Mouse (Mus musculus): ENCODE data around the gene Abtb2. TPM values are rescaled to one million over a fixed set of nuclear protein-coding genes. Genes with fewer than 3 reads are reported as not detected.

The Abtb2 gene
- polyA plus RNA-seq, 1 experiment from 2014 or later, result 4.5 TPM

DNA sequence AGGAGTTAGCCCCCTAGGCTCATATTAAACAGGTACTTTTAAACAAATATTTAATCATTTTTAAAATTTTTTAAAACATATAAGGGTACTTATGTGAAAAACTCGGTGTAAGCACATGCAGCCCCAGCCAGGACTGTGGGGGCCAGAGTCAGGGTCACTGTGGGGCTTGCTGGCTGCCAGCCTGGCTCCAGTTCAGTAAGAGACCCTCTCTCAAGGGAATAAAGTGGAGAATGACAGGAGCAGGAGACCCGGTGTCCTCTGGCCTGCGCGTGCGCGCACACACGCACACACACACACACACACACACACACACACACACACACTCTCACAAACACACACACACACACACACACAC lies 153.2 kb downstream of the Abtb2 start:
- no peak overlapping the region for H3K27ac ChIP-seq
- WGBS, result 79% methylated on average over 7 of the region's 7 CpGs
- peaks cover 25% of the 10 kb centered on the region for H3K36me3 ChIP-seq
- H3K27me3 ChIP-seq (replicated peaks), result no peaks in the 10 kb centered on the region
- H3K4me3 ChIP-seq (replicated peaks), result no peak overlapping the region
- H3K9ac ChIP-seq, result no peak overlapping the region
- no peaks in the 10 kb centered on the region for H3K4me1 ChIP-seq
- H3K9me3 ChIP-seq, result no peaks in the 10 kb centered on the region
- no peak for ATAC-seq (ENCODE audit: insufficient read depth, low FRiP score, low read depth)
- no peak overlapping the region for H3K4me2 ChIP-seq

DNA sequence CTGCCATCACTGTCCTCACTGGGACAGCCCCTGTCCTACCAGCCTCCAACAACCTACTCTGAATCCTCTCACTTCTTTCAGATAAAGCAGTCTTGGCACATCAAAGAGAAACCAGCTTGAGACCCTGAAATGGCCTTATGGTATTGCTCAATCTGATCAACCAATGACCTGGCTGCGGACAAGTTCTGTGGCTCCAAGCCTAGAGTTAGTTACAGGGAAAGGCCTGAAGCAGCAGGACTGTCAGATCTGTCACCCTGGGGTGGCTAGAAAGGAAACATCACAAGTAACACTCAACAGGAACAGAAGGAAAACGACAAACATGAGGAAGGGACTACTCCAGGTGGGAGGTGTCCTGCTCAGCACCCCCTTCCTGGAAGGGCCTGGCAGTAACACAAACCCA lies 158.4 kb downstream of the Abtb2 start:
- H3K4me1 ChIP-seq, result no peaks in the 10 kb centered on the region
- H3K4me2 ChIP-seq, result no peak overlapping the region
- no peak overlapping the region for H3K4me3 ChIP-seq (replicated peaks)
- ATAC-seq (ENCODE audit: insufficient read depth, low FRiP score, low read depth), result no peak
- H3K27me3 ChIP-seq (replicated peaks), result no peaks in the 10 kb centered on the region
- peaks cover 42% of the 10 kb centered on the region for H3K36me3 ChIP-seq
- no peak overlapping the region for H3K9ac ChIP-seq
- 84% methylated on average over 2 of the region's 2 CpGs for WGBS
- H3K27ac ChIP-seq, result no peak overlapping the region
- H3K9me3 ChIP-seq, result no peaks in the 10 kb centered on the region

DNA sequence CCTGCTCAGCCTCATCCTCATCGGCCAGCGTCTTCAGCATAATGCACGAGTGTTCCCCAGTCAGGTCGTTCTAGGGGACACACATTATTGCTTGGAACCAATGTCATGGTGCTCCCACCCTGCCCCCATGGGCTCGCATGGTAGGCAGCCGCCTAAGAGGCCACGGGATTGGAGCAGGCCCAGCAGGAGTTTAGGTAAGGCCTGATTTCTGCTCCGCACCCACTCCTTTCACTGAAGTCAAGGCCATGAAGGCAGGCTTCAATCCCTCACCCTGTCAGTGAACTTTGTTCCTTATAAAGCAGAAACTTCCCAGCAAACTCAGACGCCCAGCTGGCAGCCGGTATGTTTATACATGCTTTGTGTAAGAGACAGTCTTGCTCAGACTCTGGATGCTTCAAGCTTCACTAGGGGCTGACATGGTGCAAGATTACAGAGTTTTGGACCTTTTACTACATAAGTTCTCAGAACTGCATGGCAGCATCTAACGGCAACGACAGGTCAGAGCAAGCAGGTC lies 162.0 kb downstream of the Abtb2 start:
- Histone ChIP-seq H3K27ac (peak overlapping the region; percentile 7; the same call in 1 of the 2 replicates), H3K36me3 (peaks cover 28% of the 10 kb centered on the region), H3K4me1 (no peaks in the 10 kb centered on the region), H3K4me3 (replicated peaks) (no peak overlapping the region), H3K4me2 (no peak overlapping the region), H3K9me3 (no peaks in the 10 kb centered on the region), H3K9ac (no peak overlapping the region), H3K27me3 (replicated peaks) (no peaks in the 10 kb centered on the region)
- 70% methylated on average over 12 of the region's 12 CpGs for WGBS
- no peak for ATAC-seq (ENCODE audit: insufficient read depth, low FRiP score, low read depth)

DNA sequence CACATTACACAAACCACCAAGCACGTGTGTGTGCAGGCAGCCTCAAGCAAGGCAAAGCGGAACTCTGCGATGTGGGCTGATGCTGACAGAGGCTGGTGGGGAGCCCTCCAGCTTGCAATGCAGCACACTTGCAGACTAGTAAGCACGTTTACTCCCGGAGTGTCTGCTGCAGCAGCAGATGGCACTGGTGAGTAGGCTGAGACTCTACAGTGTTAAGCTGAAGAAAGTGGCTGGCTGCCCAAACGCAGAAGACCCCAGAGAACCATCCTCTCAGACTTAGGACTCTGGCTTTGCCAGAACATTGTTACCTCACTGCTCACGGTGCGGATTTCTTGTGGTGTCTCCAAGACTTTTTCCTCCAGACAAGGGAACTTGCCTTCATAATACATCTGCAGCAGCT lies 164.9 kb downstream of the Abtb2 start:
- WGBS, result 83% methylated on average over 8 of the region's 8 CpGs
- H3K36me3 ChIP-seq, result peaks cover 17% of the 10 kb centered on the region

DNA sequence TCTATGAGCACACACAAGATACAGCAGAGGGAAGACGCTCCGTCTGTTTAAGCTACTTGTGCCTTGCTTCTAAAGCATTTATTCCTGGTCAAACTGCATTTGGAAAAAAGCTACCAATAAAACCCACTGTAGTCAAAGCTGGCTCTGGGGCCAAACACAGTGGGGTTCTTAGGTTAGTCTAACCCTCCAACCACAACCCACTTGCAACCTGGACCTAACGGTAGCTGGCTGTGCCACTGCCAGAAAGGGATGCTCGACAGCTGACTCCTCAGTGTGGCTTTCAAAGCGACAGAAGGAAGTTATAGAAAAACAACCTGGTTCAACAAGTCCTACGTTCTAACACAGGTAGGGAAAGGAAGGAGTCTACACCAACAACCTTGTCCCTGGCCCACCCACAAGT lies 165.3 kb downstream of the Abtb2 start:
- no peaks in the 10 kb centered on the region for H3K4me1 ChIP-seq
- WGBS, result 91% methylated on average over 6 of the region's 6 CpGs
- H3K4me3 ChIP-seq (replicated peaks), result no peak overlapping the region
- no peaks in the 10 kb centered on the region for H3K9me3 ChIP-seq
- no peaks in the 10 kb centered on the region for H3K27me3 ChIP-seq (replicated peaks)
- H3K4me2 ChIP-seq, result no peak overlapping the region
- peaks cover 17% of the 10 kb centered on the region for H3K36me3 ChIP-seq
- no peak for ATAC-seq (ENCODE audit: insufficient read depth, low FRiP score, low read depth)
- no peak overlapping the region for H3K27ac ChIP-seq
- no peak overlapping the region for H3K9ac ChIP-seq

More for the DNA sequence above, 164.9 kb downstream of the Abtb2 start:
- no peaks in the 10 kb centered on the region for H3K9me3 ChIP-seq
- H3K4me2 ChIP-seq, result no peak overlapping the region
- H3K27me3 ChIP-seq (replicated peaks), result no peaks in the 10 kb centered on the region
- H3K4me1 ChIP-seq, result no peaks in the 10 kb centered on the region
- H3K4me3 ChIP-seq (replicated peaks), result no peak overlapping the region
- ATAC-seq (ENCODE audit: insufficient read depth, low FRiP score, low read depth), result no peak
- no peak overlapping the region for H3K27ac ChIP-seq
- H3K9ac ChIP-seq, result no peak overlapping the region

DNA sequence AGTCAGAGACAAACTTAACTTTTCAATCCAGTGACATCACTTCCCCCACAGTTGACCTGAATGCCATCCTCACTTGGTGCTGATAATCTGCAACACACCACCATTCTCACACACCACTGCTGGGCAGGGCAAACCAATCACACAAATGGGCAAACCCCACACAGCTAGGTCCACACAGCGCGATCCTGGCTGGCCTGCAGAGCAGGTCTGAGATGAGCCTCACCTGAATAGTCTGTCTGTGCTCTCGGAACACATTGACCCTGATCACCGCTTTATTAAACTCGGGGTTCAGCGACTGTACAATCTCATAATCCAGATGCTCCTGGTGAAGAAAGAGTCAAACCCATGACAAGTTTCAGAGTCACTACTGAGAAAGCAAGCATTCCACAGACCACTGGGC lies 176.7 kb downstream of the Abtb2 start:
- peaks cover 11% of the 10 kb centered on the region; the same call in 1 of the 2 replicates for H3K36me3 ChIP-seq
- WGBS, result 96% methylated on average over 6 of the region's 6 CpGs
- no peaks in the 10 kb centered on the region for H3K4me1 ChIP-seq

DNA sequence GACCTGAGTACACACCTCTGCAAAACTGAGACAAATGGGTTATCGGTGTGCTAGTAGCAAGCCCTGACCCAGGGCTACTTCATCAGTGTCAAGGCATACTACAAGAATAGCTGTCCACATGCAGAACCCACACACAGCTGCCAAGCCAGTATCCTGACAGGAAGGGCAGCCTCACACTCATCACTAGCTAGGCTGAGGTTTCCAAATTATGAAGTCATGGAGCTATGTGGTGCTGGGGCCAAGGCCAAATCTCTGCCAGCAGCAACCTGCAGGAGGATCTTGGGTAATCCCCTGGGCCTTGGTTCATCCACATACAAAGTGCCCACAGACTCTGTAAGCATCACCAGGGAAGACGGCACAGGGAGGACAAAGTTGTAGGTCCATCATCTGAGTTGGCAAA lies 177.4 kb downstream of the Abtb2 start:
- Histone ChIP-seq H3K27ac (no peak overlapping the region), H3K9me3 (no peaks in the 10 kb centered on the region), H3K36me3 (peaks cover 11% of the 10 kb centered on the region; the same call in 1 of the 2 replicates), H3K4me2 (no peak overlapping the region), H3K4me3 (replicated peaks) (no peak overlapping the region), H3K4me1 (no peaks in the 10 kb centered on the region), H3K27me3 (replicated peaks) (no peaks in the 10 kb centered on the region), H3K9ac (no peak overlapping the region)
- 94% methylated on average over 2 of the region's 2 CpGs for WGBS
- ATAC-seq (ENCODE audit: insufficient read depth, low FRiP score, low read depth), result no peak

More for the DNA sequence above, 176.7 kb downstream of the Abtb2 start:
- Histone ChIP-seq H3K27me3 (replicated peaks) (no peaks in the 10 kb centered on the region), H3K4me2 (no peak overlapping the region), H3K4me3 (replicated peaks) (no peak overlapping the region), H3K9ac (no peak overlapping the region), H3K27ac (no peak overlapping the region), H3K9me3 (no peaks in the 10 kb centered on the region)
- ATAC-seq (ENCODE audit: insufficient read depth, low FRiP score, low read depth), result no peak

DNA sequence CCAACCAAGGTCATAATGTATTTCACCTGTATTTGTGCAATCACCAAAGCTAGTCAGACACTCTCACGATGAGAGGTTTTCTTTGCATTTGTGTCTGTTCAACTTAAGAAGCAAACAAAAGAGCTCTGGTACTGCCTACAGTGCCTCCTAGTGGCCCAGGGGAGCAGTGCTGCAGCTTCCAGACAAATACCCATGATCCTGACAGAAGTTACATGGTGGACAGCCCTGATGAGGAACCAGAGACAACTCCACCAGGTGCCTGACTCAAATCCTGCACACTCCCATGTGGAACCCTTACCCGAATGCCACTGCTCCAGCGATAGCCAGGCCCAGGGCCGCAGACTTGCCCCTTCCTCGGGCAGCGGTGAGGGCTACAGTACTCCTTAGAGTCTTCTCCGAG lies 177.9 kb downstream of the Abtb2 start:
- Histone ChIP-seq H3K4me3 (replicated peaks) (no peak overlapping the region), H3K27ac (no peak overlapping the region), H3K9me3 (no peaks in the 10 kb centered on the region), H3K36me3 (peaks cover 11% of the 10 kb centered on the region; the same call in 1 of the 2 replicates), H3K9ac (no peak overlapping the region), H3K4me1 (no peaks in the 10 kb centered on the region), H3K27me3 (replicated peaks) (no peaks in the 10 kb centered on the region), H3K4me2 (no peak overlapping the region)
- 79% methylated on average over 7 of the region's 7 CpGs for WGBS
- ATAC-seq (ENCODE audit: insufficient read depth, low FRiP score, low read depth), result no peak

DNA sequence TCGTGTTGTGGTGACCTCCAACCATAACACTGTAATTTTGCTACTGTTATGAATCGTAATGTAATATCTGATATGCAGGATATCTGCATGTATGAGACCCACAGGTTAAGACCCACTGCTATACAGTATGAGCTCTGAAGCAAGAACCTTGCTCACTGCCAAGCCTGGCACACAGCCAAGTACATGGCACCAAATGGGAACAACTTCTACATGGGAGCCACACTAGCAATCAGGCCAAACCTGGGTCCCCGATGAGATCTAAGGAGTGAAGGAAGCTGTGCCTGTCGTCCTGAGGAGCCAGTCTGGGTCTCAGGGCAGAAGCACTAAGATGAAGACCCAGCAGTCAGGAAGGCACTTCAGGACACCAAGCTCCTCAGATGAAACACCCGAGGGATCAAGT lies 179.4 kb downstream of the Abtb2 start:
- peaks cover 10% of the 10 kb centered on the region; the same call in 1 of the 2 replicates for H3K36me3 ChIP-seq
- H3K27ac ChIP-seq, result no peak overlapping the region
- no peaks in the 10 kb centered on the region for H3K9me3 ChIP-seq
- WGBS, result 83% methylated on average over 5 of the region's 5 CpGs
- no peak overlapping the region for H3K4me3 ChIP-seq (replicated peaks)
- no peak overlapping the region for H3K4me2 ChIP-seq
- ATAC-seq (ENCODE audit: insufficient read depth, low FRiP score, low read depth), result no peak
- H3K27me3 ChIP-seq (replicated peaks), result no peaks in the 10 kb centered on the region
- no peaks in the 10 kb centered on the region for H3K4me1 ChIP-seq
- H3K9ac ChIP-seq, result no peak overlapping the region

DNA sequence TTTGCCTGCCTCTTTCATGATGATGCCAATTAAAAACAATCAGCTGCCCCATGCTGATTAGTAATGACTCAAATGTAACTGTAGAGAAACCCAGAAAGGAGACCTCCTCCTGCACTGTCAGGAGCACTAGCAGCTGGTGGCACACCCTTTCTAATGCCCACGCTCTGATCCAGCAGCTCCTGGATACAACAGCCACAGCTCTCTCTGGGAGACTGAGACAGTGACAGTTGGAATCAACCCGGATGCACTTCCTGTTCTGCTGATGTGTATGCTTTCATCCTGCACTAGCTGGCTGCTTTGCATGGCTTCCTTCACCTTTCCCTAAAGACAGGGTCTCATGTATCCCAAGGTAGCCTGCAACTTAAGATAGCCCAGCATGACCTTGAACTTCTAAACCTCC lies 180.0 kb downstream of the Abtb2 start:
- Histone ChIP-seq H3K27me3 (replicated peaks) (no peaks in the 10 kb centered on the region), H3K4me3 (replicated peaks) (no peak overlapping the region), H3K4me2 (no peak overlapping the region), H3K9me3 (no peaks in the 10 kb centered on the region), H3K4me1 (no peaks in the 10 kb centered on the region), H3K27ac (no peak overlapping the region), H3K36me3 (peaks cover 8% of the 10 kb centered on the region), H3K9ac (no peak overlapping the region)
- WGBS, result 86% methylated on average over 2 of the region's 2 CpGs
- ATAC-seq (ENCODE audit: insufficient read depth, low FRiP score, low read depth), result no peak

DNA sequence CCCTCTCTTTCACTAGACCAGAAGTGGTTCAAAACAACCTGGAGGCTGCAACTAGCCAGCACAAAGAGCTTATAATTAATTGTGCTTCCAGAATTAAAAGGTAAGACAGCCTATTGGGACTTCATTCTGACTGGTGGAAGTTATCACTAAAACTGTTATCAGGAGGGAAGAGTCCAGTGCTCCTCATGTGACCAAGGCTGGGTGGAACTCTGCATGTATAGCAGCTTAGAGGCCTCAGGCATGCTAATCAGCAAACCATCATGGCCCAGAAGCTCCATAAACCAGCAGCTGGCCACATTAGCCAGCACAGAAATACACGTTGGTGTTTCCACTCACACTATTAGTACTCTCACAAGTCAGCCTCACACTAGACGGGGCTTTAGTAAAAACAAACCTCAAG lies 180.7 kb downstream of the Abtb2 start:
- H3K9ac ChIP-seq, result no peak overlapping the region
- 80% methylated on average over 2 of the region's 2 CpGs for WGBS
- H3K4me3 ChIP-seq (replicated peaks), result no peak overlapping the region
- no peak for ATAC-seq (ENCODE audit: insufficient read depth, low FRiP score, low read depth)
- no peak overlapping the region for H3K27ac ChIP-seq
- H3K36me3 ChIP-seq, result peaks cover 11% of the 10 kb centered on the region
- no peak overlapping the region for H3K4me2 ChIP-seq
- H3K27me3 ChIP-seq (replicated peaks), result no peaks in the 10 kb centered on the region
- no peaks in the 10 kb centered on the region for H3K4me1 ChIP-seq
- H3K9me3 ChIP-seq, result no peaks in the 10 kb centered on the region

DNA sequence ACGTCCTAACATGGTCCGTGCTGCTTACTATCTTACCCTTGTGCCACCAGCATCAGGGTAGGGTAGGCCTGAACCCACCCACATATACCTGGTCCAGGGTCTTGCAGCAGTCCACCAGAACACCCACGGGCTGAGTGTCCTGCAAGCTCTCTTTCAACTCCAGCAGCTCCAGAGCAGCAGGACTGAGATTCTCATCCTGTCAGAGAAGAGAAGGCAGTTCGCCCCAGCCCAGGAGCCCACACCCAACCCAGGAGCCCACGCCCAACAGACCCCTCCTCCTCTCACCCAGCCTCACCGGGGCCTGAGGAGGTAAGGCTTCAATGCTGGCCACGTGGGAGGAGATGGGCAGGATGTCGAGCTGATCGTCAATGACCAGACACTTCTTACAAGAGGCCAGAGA lies 181.8 kb downstream of the Abtb2 start:
- ATAC-seq (ENCODE audit: insufficient read depth, low FRiP score, low read depth), result no peak
- H3K4me3 ChIP-seq (replicated peaks), result no peak overlapping the region
- no peaks in the 10 kb centered on the region for H3K27me3 ChIP-seq (replicated peaks)
- 89% methylated on average over 9 of the region's 9 CpGs for WGBS
- no peak overlapping the region for H3K4me2 ChIP-seq
- H3K27ac ChIP-seq, result no peak overlapping the region
- H3K9ac ChIP-seq, result no peak overlapping the region
- peaks cover 16% of the 10 kb centered on the region for H3K36me3 ChIP-seq
- H3K9me3 ChIP-seq, result no peaks in the 10 kb centered on the region
- H3K4me1 ChIP-seq, result no peaks in the 10 kb centered on the region

DNA sequence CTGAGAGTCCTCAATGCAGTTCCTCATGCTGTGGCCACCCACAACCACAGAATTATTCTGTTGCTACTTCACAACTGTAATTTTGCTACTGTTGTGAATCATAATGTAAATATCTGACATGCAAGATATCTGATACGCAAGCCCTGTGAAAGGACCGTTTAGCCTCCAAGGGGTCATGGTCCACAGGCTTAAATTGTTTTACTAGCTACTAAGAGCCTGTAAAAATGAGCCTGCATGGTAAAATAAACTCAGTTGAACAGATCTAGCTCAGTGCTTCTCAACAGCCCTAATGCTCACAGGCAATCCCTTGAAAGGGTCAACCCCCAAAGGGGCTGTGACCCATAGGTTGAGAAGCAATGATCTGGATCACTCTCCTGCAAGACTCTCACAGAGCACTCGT lies 183.0 kb downstream of the Abtb2 start:
- ATAC-seq (ENCODE audit: insufficient read depth, low FRiP score, low read depth), result no peak
- 82% methylated on average over 3 of the region's 3 CpGs for WGBS
- Histone ChIP-seq H3K36me3 (peaks cover 20% of the 10 kb centered on the region), H3K9ac (no peak overlapping the region), H3K4me3 (replicated peaks) (no peak overlapping the region), H3K4me1 (no peaks in the 10 kb centered on the region), H3K9me3 (no peaks in the 10 kb centered on the region), H3K27ac (no peak overlapping the region), H3K4me2 (no peak overlapping the region), H3K27me3 (replicated peaks) (no peaks in the 10 kb centered on the region)

Measured in stomach, embryonic 15.5 days (tissue).